Mouse (Mus musculus) 416B (cell line): ENCODE results near the gene Gm12258.

Source experiments
- DNase-seq: peaks from one replicate; pipeline ENCODE4 v3.0.0; 2011; ENCODE audit warnings: low read depth

The Gm12258 gene

DNA sequence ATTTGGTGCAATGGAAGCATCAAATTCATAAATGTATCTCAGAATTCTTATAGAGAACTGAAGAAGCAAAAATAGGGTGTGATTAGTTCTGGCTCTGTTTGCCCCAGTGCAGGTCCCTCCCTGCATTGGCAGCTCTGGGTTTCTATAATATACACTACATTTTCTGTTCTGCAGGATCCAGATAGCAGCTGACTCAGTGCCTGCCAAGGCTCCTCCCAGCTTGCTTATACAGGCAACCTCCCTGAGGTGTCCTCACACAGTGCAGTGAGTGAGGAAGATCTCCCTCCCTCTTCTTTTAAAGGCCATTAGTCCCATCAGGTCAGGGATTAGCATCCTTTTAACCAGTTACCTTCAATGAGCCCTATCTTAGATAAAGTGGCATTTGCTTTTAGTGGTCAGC lies 54.1 kb downstream of the Gm12258 start:
- DNase-seq = no peak

DNA sequence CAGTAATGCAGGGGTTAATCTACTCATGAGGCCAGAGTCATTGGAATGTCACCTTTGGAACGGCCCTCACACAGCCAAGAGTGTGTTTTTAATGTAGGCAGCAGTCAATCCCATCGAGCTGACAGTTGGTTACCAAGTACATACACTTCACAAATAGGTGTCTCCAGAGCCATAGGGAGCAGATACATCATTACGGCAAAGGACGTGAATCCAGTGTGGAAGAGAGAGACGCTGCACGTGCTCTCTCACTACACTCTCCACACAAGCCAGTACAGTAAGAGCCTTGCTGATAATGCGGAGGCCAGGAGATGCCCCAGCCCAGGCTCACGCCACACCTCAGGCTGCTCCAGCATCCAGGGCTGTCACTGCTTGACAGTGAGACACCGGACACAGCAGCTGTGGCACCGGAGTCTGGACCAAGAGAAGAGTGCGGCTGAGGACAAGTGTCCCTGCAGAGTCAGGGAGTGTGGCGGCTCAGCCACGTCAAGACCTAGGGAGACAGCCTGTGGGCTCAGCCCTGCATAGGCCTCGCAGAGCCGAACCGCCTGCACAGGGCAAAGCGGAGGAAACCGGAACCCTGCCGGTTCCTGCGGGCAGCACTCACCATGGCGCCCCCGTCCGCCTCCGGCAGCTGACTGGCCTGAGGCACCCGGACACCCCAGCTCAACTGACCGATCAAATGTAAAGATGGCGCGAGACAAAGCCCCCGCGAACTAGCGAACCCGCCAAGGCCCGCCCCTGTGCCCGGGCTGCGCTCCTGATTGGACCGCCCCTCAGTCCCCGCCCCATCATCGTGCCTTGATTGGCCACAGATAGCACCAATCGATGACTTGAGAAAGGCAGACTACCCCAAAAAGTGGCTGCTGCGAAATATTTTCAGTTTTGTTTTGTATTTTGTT lies 56.8 kb downstream of the Gm12258 start, which contains the start of gene Zfp39:
Zfp39 (minus strand) TSS at position 715 of the 899 bp plus-strand sequence.
- DNase-seq = peak; percentile 96

DNA sequence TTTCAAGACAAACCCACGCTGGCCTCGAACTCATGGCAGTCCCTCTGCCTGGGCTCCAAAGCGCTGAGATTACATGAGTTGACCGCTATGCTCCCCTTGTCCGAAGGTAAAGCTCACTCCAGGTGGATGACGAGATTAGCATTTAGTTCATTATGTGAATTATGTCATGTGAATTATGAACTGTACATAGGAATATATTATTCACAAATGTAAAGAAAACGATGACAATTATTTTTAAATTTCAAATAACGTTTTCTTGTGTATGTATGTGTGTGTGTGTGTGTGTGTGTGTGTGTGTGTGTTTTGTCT lies 57.4 kb downstream of the Gm12258 start:
- DNase-seq = no peak

DNA sequence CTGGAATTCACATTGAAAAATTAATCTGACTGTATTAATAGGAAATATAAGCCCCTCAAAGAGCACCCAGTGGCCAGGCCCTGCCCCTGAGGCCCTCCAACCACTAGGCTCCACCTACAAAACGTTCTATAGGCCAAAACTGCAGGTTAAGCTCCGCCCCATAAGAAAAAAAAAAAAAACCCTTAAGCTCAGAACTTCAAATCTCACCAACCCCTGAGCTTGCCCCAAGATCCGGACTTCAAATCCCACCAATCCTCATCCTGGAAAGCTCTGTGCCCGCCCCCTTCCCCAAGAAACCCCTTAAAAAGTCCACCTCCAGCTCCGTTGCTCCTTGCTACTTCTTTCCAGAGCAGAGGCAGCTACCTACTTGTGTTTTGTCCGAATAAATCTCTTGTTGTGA lies 57.9 kb downstream of the Gm12258 start:
- peak; percentile 85 for DNase-seq
